Mouse (Mus musculus) liver, postnatal 0 days (tissue): Measurements from ENCODE around the gene Banf2. TPM values are rescaled to one million over a fixed set of nuclear protein-coding genes. Genes with fewer than 3 reads are reported as not detected.

Source experiments
- ATAC-seq: fragments of 200-750 bp; cut with Nextera tagmentation; 2 replicates; pipeline ENCODE4 v1.8.0; 2017; ENCODE audit warnings: mild to moderate bottlenecking, moderate library complexity
- DNase-seq: peaks from one replicate; pipeline ENCODE4 v3.0.0-alpha.2; 2016
- H3K27ac ChIP-seq: fragments of 300-500 bp; sonication (generic); 2 replicates; pipeline ENCODE4 v1.5.1; 2014; ENCODE audit warnings: antibody characterized with exemption, moderate library complexity, mild to moderate bottlenecking, low read depth
- H3K27me3 ChIP-seq: fragments of 300-500 bp; sonication (generic); 2 replicates; pipeline ENCODE4 v1.6.1; 2014; ENCODE audit warnings: low read length, control low read depth, mixed read lengths; ENCODE audit not compliant: insufficient read depth
- H3K36me3 ChIP-seq: fragments of 300-500 bp; sonication (generic); replicated peaks from 2 replicates; pipeline ENCODE4 v1.6.1; 2014; ENCODE audit warnings: mild to moderate bottlenecking, control low read depth, low read length, moderate library complexity, mixed read lengths; ENCODE audit not compliant: insufficient read depth
- H3K4me1 ChIP-seq: fragments of 300-500 bp; sonication (generic); 2 replicates; pipeline ENCODE4 v1.6.1; 2014; ENCODE audit warnings: antibody characterized with exemption, mild to moderate bottlenecking, control low read depth; ENCODE audit not compliant: insufficient read depth
- H3K4me2 ChIP-seq: fragments of 300-500 bp; sonication (generic); 2 replicates; pipeline ENCODE4 v1.6.1; 2014; ENCODE audit warnings: low read depth, mild to moderate bottlenecking, low read length, moderate library complexity, mixed read lengths
- H3K4me3 ChIP-seq: fragments of 300-500 bp; sonication (generic); 2 replicates; pipeline ENCODE4 v1.5.1; 2014; ENCODE audit warnings: low read depth, low read length
- H3K9ac ChIP-seq: fragments of 300-500 bp; sonication (generic); replicated peaks from 2 replicates; pipeline ENCODE4 v1.6.1; 2014; ENCODE audit warnings: mild to moderate bottlenecking, moderate library complexity
- H3K9me3 ChIP-seq: fragments of 300-500 bp; sonication (generic); 2 replicates; pipeline ENCODE4 v1.6.1; 2016; ENCODE audit warnings: mild to moderate bottlenecking, control low read depth, low read length, mixed read lengths
- CTCF ChIP-seq: sonication (generic); IDR thresholded peaks from 2 replicates; pipeline ENCODE4 v1.5.1; 2016; ENCODE audit warnings: antibody characterized with exemption, low read depth
- EP300 ChIP-seq: IDR thresholded peaks from 2 replicates; pipeline ENCODE4 v1.6.1; 2016; ENCODE audit warnings: antibody characterized with exemption, low read depth, mild to moderate bottlenecking
- WGBS: fragments of 180-500 bp; shearing (Covaris S2); extraction: QIAGEN DNeasy Blood & Tissue Kit; methylation state at CpG from one replicate; pipeline ENCODE4 v1.1.7; 2014; ENCODE audit not compliant: insufficient replicate concordance; 5-methylcytosine and 5-hydroxymethylcytosine counted together
- polyA plus RNA-seq: library from polyadenylated mRNA; unstranded; fragments of >200 nt; fragmentation: Nextera tagmentation; extraction: Ambion mirVana; gene quantifications from 2 replicates; pipeline ENCODE4 v1.2.1, GENCODE M21; 2015

The Banf2 gene
- polyA plus RNA-seq, 1 experiment from 2014 or later: not detected

DNA sequence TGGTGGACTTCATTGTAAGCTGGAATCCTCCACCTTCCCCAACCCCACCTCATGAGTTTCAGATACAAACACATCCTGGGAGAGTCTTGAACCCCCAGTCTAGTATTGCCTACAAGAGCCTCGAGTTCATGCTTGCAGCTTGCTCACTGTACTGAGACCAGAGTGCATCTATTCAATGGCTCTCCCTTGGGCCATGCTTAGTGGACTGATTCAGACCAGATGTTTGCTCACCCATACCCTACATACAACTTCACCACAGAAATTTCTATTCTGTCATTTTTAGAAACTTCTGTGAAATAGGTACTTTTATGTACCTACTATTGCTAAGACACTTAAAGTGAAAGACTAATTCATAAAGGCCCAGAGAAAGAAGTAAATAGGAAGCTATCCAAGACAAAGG lies 39.9 kb upstream of the Banf2 start:
- H3K4me3 ChIP-seq: no peak overlapping the region
- H3K9me3 ChIP-seq: no peaks in the 10 kb centered on the region
- no peaks in the 10 kb centered on the region for H3K27me3 ChIP-seq
- no peak for ATAC-seq
- no peak for DNase-seq
- 52% methylated on average over 1 of the region's 1 CpGs for WGBS
- H3K9ac ChIP-seq: no peak overlapping the region
- 0 out of 2 replicates have a peak overlapping the region, but pooled peaks have one; percentile 12 for H3K27ac ChIP-seq
- H3K36me3 ChIP-seq: peaks cover 5% of the 10 kb centered on the region; the same call in 1 of the 2 replicates
- H3K4me2 ChIP-seq: no peak overlapping the region; the same call in 1 of the 2 replicates
- TF ChIP-seq EP300 (no peak), CTCF (no peak)
- H3K4me1 ChIP-seq: peaks cover 42% of the 10 kb centered on the region

DNA sequence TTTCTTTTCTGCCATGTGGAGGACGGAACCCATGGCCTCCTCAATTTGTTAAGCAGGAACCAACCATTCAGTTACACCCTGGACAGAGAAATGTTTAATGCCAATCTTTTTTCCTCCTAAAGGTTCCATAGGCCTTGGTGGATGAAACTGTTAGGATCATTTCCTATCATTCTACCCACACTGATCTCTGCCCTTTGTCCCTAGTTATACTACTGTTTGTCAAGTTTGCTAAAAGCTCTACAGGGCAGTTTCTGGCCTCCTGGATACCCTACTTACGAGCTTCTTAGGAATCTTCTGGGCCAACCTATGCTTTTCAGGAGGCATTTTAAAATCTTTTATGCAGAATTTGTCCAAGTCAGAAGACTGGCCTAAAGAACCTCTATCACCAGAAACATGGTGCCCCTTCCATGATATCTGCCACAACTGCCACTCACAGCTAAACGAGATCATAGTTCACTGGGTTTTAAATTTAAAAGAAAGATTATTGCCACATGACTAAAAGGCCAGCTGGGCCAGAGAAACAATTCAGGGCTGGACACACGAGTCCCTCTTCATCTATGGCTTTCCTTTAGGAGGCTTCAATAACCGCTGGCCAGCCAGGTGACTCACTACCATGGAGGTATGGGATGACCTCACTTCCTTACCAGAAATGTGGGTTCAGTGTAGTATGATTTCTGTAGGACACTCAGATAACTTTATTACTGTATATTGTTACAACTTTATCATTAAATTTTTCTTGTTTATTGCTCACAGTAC lies 30.5 kb upstream of the Banf2 start:
- H3K4me3 ChIP-seq: no peak overlapping the region
- H3K27ac ChIP-seq: no peak overlapping the region
- WGBS: 65% methylated on average over 5 of the region's 5 CpGs
- no peak overlapping the region for H3K9ac ChIP-seq
- H3K4me1 ChIP-seq: peaks cover 45% of the 10 kb centered on the region
- ATAC-seq (no peak), DNase-seq (no peak)
- no peak for TF ChIP-seq EP300
- no peak for TF ChIP-seq CTCF
- H3K4me2 ChIP-seq: no peak overlapping the region
- H3K9me3 ChIP-seq: no peaks in the 10 kb centered on the region
- H3K27me3 ChIP-seq: no peaks in the 10 kb centered on the region
- peaks cover 2% of the 10 kb centered on the region for H3K36me3 ChIP-seq

DNA sequence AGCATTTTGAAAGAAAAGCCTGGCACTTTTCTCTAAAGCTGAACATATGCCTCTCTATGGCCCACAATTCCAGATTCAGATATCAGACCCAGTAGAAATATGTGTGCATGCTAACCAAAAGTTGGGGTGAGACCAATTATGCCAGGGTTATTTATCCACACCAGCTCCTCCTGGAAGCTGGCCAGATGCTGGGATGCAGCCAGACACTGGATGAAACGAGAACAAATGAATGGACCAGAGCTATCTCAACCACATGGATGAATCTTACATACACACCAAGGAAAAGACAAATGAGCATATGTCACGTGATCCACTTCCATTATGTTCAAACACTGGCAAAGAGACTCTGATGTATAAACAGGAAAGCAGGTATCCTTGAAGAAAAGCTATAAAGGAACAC lies 29.3 kb upstream of the Banf2 start:
- 58% methylated on average over 2 of the region's 2 CpGs for WGBS
- DNase-seq (no peak), ATAC-seq (no peak)
- TF ChIP-seq CTCF (no peak), EP300 (no peak)
- no peaks in the 10 kb centered on the region for H3K9me3 ChIP-seq
- no peak overlapping the region for H3K4me3 ChIP-seq
- H3K4me1 ChIP-seq: peaks cover 43% of the 10 kb centered on the region
- no peak overlapping the region for H3K9ac ChIP-seq
- H3K27ac ChIP-seq: no peak overlapping the region
- no peak overlapping the region for H3K4me2 ChIP-seq
- H3K27me3 ChIP-seq: no peaks in the 10 kb centered on the region
- H3K36me3 ChIP-seq: peaks cover 4% of the 10 kb centered on the region

DNA sequence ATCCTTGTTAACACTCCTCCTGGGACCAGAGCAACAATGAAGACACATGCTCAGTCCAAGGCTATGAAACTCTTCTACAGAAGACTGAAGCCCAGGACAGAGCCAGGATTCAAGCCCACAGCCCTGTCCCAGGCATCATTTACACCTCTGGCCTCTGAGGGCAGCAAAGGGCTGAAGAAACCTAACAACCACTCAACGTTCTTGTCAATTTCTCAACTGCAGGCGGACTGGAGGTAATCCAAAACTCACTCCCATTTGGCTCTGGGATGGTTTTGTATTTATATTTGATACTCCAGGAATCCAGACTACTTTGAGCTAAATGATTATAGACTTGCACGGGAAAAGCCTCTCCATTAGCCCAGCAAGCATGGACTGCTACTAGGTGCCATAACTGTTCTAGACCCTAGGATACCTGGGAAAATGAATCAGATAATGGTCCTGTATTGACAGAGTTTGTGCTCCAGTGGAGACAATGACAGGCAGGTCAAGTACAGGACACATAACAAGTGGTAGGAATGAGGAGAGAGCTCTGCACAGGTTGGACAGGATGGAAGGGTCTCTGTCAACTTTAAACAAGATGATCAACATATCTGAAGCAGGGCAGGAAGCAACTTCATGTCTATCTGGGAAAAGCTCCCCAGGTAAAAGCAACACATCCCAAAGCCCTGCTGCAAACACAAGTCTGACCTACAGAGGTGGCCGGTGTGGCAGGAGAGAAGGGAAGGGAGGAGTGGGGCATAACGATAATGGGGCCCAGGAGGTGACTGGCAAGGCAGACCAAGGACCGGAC lies 27.5 kb upstream of the Banf2 start:
- TF ChIP-seq CTCF: peak; percentile 27; the same call in 1 of the 2 replicates
- no peak for TF ChIP-seq EP300
- no peak for DNase-seq
- peaks cover 6% of the 10 kb centered on the region; the same call in 1 of the 2 replicates for H3K36me3 ChIP-seq
- no peaks in the 10 kb centered on the region for H3K27me3 ChIP-seq
- H3K4me3 ChIP-seq: no peak overlapping the region
- H3K9me3 ChIP-seq: no peaks in the 10 kb centered on the region
- ATAC-seq: no peak
- H3K27ac ChIP-seq: peak overlapping the region; percentile 23; the same call in 1 of the 2 replicates
- 51% methylated on average over 6 of the region's 6 CpGs for WGBS
- peak overlapping the region; percentile 87 for H3K4me2 ChIP-seq
- H3K4me1 ChIP-seq: peaks cover 46% of the 10 kb centered on the region
- H3K9ac ChIP-seq: no peak overlapping the region; the same call in 1 of the 2 replicates

DNA sequence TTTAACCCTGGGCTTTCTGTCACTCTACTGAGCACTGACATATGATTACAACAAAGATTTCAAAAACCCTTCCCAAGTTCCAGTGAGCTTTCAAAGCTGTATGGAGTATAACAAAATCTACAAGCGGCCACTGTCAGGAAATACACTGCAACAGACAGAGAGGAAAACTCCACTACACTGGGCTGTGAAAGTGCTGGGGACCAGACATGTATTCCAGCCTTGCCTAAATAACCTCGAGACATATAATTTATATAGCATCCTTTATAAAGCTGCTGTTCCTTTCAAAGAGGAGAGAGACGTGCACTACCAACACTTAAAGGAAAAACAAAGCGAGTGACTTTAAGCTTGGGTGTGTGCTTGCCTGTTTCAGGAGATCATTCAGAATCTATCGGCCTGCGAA lies 26.2 kb upstream of the Banf2 start:
- H3K4me3 ChIP-seq: no peak overlapping the region; the same call in 1 of the 2 replicates
- no peak for TF ChIP-seq EP300
- TF ChIP-seq CTCF: no peak
- peak overlapping the region; percentile 87 for H3K4me2 ChIP-seq
- H3K36me3 ChIP-seq: peaks cover 6% of the 10 kb centered on the region; the same call in 1 of the 2 replicates
- WGBS: 72% methylated on average over 6 of the region's 6 CpGs
- DNase-seq (no peak), ATAC-seq (no peak)
- no peak overlapping the region; the same call in 1 of the 2 replicates for H3K9ac ChIP-seq
- H3K4me1 ChIP-seq: peaks cover 48% of the 10 kb centered on the region
- H3K27me3 ChIP-seq: no peaks in the 10 kb centered on the region
- H3K9me3 ChIP-seq: no peaks in the 10 kb centered on the region
- H3K27ac ChIP-seq: peak overlapping the region; percentile 26

DNA sequence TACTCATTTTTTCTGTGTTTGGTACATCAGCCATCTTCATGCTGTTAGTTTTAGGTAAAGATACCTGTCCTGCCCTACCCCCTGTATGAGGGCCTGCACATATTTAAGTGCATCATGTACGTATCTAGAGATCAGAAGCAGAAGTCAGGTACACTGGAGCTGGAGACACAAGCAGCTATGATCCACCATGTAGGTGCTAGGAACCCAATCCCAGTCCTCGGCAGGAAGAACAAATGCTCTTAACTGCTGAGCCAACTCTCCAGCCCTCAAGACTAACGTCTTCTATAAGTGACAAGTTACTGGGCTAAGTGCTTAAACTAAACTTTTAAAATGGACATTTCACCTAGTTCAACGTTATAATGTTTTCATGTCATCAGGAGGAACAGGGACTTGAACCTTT lies 25.6 kb upstream of the Banf2 start:
- peak overlapping the region; percentile 49; the same call in 1 of the 2 replicates for H3K27ac ChIP-seq
- TF ChIP-seq EP300 (no peak), CTCF (no peak)
- WGBS: 67% methylated on average over 4 of the region's 4 CpGs
- H3K36me3 ChIP-seq: peaks cover 6% of the 10 kb centered on the region; the same call in 1 of the 2 replicates
- H3K27me3 ChIP-seq: no peaks in the 10 kb centered on the region
- peak overlapping the region; percentile 87 for H3K4me2 ChIP-seq
- no peaks in the 10 kb centered on the region for H3K9me3 ChIP-seq
- H3K4me1 ChIP-seq: peaks cover 48% of the 10 kb centered on the region
- DNase-seq (no peak), ATAC-seq (no peak)
- H3K4me3 ChIP-seq: no peak overlapping the region
- H3K9ac ChIP-seq: no peak overlapping the region
